Mouse (Mus musculus): Measurements from ENCODE around the gene Gal3st2c. TPM values are rescaled to one million over a fixed set of nuclear protein-coding genes. Genes with fewer than 3 reads are reported as not detected.

Gal3st2c gene
- polyA plus RNA-seq (2017; shearing (Covaris generic)), result 0.06 TPM

DNA sequence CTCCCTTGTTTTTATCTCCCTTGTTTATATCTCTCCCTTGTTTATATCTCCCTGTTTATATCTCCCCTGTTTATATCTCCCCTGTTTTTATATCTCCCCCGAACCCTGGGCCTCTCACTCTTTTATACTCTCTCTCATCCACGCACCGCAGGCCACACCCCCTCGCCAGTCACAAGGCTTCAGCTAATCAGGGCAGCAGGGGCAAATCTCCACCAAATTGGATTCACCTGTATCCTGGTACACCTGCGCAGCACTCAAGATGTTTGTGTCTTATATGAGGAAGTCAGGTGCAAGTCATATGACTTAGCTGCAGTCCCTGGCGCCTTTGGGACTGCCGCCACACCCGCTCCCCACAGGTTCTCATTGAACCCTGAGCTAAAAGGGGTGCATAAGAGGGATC is at the start of gene Gal3st2c:
TSS of gene Gal3st2c (plus strand) at position 301 of the 400 bp plus-strand sequence.

GRCm38 (mm10) chr1:94020151-94020550 is 29.8 kb downstream of the Gal3st2c start, which contains the start of gene Neu4:
Gene Neu4, plus strand, starts transcription at chr1:94020451.

DNA sequence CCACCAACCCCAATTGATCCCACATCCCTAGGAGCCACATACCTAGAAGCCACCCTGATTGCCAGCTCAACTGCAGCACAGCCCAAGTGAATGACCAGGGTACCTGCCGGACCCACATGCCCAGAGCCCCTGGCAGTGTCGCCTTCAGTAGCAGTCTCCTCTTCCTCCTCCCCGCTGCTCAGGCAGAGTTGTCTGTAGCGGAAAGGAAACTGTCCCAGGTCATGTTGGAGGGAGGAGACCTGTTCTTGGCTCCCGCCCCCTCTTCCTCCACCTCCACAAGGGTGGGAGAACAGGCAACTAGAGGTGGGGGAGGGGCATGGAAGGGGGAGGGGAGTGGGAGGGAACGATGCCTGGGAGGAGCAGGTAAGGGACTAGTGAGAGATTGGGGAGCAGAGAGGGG is 62.1 kb downstream of the Gal3st2c start, which contains the start of gene Pdcd1:
TSS of gene Pdcd1 (minus strand) at position 181 of the 400 bp plus-strand sequence.

Other genes starting within 250 kb of the Gal3st2c start
- gene Atg4b, start 239.0 kb upstream of the Gal3st2c start, polyA plus RNA-seq (2017; shearing (Covaris generic)), result 145 TPM
- 23.9 TPM for gene Thap4, start 235.6 kb upstream of the Gal3st2c start, polyA plus RNA-seq (2017; shearing (Covaris generic))
- 58.7 TPM for gene Dtymk, start 188.6 kb upstream of the Gal3st2c start, polyA plus RNA-seq (2017; shearing (Covaris generic))
- gene Ing5, start 186.5 kb upstream of the Gal3st2c start, polyA plus RNA-seq (2017; shearing (Covaris generic)), result 53.6 TPM
- 30.2 TPM for gene D2hgdh, start 165.6 kb upstream of the Gal3st2c start, polyA plus RNA-seq (2017; shearing (Covaris generic))
- gene Gal3st2, start 129.2 kb upstream of the Gal3st2c start, polyA plus RNA-seq (2017; shearing (Covaris generic)), result not detected
- gene Gal3st2b, start 72.2 kb upstream of the Gal3st2c start, polyA plus RNA-seq (2017; shearing (Covaris generic)), result 0.12 TPM
- not detected for gene Neu4, start 29.9 kb downstream of the Gal3st2c start, polyA plus RNA-seq (2017; shearing (Covaris generic))
- 8.5 TPM for gene Pdcd1, start 62.0 kb downstream of the Gal3st2c start, polyA plus RNA-seq (2017; shearing (Covaris generic))

All from naive thymus-derived CD4-positive, alpha-beta T cell, adult 5 months (primary cell).